Mouse (Mus musculus) WW6 (cell line): ENCODE measurements at regions not wholly inside any gene's neighbourhood (a gene's known extent, or its start where the extent isn't known, plus 50 kb on each side); places are given as distances from the start of the nearest gene placed in this dataset.
A peak's percentile ranks its signal among the peaks of the same experiment; 100 is the strongest.

Experiments used
- DNase-seq: peaks from one replicate; pipeline ENCODE4 v3.0.0-alpha.2; 2013; ENCODE audit warnings: low read depth, low spot score

GRCm38 (mm10) chrX:114690857-114691256 is 214.0 kb upstream of the Ube2dnl1 start:
- no peak for DNase-seq

DNA sequence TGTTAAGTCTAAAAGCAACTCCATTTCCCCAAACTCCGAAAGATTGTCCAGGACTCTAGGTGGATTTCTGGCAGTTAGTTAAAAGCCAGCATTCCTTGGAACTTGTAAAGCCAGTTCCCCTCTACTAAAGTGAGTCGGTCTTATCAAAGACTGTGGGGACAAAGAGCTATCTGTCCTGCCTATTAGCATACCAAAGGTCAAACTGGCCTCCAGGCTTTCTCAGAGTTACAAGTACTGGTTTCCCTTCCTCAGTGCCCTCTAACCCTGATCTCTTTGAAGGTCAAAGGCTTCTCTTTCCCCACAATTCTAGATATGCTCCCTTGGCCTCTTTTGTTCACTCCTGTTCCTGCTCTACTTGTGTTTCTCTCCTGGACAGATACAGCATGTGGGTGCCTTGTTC is 210.3 kb upstream of the Ube2dnl1 start:
- peak; percentile 11 for DNase-seq

DNA sequence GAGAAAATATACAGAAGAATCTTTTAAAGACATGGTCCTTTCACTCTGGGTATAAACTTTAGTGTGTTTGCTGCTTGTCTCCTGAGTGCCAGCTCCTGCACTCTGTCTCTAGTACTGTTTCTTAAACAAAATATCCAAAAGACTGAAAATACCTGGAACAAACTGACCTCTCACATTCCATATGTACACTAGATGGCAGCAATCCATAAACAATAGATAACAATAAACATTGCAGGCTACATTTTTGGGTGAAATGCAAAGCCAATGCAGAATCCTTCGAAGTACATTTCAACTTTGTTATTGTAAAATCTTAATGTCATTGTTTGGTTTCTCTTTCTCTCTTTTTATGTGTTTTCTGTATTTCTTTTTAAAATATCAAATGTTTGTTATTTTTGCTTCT is 176.6 kb upstream of the Ube2dnl1 start:
- no peak for DNase-seq
